Mouse (Mus musculus): ENCODE data around the gene C3ar1.

C3ar1 gene

DNA sequence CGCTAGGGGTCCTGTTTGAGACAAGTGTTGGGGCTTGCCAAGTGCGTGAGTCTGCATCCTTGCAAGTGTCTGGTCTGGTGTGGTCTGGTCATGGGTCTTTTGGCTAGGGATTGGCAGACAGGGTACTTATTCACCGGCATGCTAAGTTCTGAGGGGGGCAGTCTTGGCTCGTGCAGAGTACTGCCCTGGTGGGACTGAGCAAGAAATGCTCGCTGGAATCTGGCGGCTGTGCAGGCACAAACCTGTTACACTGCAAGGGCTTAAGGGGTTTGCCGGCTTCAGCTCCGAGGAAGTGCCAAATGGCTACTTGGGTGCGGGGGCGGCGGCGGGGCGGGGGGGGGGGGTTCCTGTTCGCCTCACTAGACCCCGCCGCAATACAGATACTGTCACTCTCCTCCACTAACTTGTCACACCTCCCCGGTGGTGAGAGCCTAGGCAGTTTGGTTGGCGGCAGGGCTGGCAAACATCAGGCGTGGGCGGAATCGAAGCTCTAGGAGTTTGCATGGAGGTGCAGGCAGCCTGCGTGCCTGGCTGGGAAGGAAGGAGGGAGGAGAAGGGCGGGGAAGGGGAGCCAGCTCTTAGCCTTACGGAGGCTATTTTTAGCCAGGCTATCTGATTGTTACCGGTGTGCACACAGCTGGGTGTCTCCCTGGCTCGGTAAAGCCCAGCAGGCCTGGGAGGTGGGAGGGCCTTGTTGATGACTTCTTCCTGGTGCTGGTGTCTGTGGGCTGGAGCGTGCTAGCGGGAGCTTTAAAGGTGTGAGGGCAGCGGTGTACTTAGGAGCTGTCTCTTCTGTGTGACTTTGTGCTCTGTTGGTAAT, 29.8 kb downstream of the C3ar1 start:
- DNase-seq (ENCODE audit: low spot score in 2 of 2), result peak; percentile 90 to 91

GRCm38 (mm10) chr6:122825166-122825565, 30.8 kb downstream of the C3ar1 start:
- no peak for DNase-seq (ENCODE audit: low spot score in 2 of 2)

DNA sequence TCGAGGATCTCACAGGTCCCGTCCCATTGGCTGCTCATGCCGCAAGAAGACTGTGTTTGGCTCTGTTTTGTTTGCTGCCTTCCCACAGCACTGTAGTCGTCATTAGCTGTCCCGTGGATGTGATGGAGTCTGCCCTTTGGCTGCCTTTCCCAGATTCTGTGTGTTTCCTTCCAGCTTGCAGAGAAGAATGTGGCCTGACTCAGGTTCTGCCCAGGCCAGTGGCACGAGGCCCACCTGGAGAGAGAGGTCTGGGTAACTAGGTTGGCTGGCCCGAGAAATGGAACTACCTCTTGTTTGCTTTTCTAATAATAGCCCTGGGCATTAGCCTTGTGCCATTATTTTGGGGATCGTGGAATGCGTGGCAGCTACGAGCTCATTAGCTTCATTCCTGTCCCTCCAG, 31.9 kb downstream of the C3ar1 start:
- DNase-seq (ENCODE audit: low spot score in 2 of 2), result no peak

DNA sequence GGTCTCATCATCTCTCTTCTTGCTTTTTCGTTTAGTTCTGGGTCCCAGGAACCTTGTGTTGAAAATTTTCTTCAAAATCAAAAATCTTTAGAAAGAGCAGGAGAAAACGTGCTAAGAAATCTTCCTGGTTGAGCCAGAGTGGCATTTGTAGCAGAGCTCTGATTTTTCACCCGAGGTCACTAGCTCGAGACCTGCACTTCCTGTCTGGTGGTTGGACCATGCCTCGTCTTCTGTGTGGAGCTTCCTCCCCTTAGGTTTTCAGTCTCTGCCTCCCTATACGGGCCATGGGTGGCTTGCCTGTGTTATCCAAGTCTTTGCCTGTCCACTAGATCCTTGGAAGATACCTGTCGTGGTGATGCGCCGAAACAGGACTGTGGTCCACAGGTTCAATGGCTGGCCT, 34.1 kb downstream of the C3ar1 start:
- no peak for DNase-seq (ENCODE audit: low spot score in 2 of 2)

DNA sequence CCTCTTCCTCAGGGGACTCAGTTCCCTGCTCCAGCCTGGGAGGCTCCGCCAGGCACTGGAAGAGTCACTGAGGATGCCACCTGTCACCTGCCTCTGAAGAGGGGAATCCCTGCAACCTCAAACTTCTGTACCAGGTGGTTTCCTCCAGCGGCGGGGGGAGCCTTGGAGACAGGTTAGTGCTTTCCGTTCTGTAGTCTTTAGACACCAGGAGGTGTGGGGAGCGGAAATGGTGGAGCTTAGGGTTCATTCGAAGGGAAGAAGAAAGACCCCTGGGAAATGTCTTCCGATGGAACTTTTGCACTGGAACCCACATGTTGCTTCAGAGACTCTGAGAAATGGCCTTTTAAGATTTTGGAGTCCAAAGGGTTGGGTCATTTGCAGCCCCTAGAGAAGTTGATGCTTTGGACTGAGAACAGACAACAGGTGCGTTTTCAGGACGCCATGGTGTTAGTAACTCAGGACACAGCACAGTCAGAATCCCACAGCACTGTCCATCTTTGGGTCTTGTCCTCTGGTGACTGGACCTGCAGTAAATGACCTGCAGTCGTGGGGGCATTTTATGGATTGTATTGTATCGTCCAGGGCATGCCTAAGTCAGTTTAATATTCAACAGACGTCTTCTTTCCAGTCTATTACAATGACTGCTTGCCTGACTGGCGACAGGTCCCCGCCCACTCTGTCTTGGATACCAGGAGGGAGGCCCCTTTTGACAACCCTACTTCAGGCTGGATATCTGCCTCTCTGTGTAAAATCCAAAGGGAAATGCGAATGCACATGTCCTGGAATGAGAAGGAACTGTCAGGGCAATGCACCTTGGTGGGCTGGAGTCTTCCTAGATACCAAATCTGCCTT, 34.9 kb downstream of the C3ar1 start:
- DNase-seq (ENCODE audit: low spot score in 2 of 2), result no peak

DNA sequence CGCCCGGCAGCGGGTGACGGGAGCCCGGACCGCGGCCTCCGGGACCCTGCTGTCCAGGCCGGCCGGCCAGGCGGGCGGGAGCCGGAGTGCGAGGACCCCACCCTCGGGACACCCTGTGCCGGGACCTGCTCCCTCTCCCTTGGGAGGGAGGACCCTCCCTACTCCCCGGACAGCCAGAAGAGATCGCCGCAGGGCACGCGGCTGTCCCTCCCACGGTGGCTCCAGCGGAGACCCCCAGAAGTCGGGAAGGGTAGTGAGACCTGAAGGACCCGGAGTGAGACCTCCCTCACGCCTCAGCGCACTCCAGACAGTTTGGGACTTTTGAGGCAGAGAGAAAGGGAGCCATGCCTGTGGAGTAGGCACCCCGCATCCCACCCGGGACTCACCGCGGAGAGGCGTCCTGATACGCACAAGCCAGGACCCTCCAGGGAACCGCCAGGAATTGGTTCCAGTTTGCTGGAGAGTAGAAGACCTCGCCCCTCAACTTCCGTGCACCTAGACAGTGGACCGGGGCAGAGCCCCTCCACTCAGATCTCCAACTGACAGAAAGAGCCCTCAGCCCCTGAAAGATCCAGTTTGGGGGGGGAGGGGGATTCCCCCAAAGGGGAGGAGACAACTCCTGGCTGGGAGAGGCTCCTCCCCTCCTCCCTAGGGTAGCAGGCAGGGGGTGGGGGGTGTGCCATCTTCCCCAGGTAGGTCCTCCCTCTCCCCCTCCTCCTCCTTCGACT, 35.7 kb downstream of the C3ar1 start:
- DNase-seq (ENCODE audit: low spot score in 2 of 2), result no peak

- peak; percentile 37 to 51 for DNase-seq (ENCODE audit: low spot score in 2 of 2)
Measured at GRCm38 (mm10) chr6:122819306-122820070, 36.5 kb downstream of the C3ar1 start, which contains the start of gene Foxj2. Gene Foxj2, plus strand, starts transcription at chr6:122819914.

- DNase-seq (ENCODE audit: low spot score in 2 of 2), result no peak
Measured at GRCm38 (mm10) chr6:122813640-122814039, 42.3 kb downstream of the C3ar1 start.

GRCm38 (mm10) chr6:122812716-122813115, 43.2 kb downstream of the C3ar1 start:
- DNase-seq (ENCODE audit: low spot score in 2 of 2), result no peak

DNA sequence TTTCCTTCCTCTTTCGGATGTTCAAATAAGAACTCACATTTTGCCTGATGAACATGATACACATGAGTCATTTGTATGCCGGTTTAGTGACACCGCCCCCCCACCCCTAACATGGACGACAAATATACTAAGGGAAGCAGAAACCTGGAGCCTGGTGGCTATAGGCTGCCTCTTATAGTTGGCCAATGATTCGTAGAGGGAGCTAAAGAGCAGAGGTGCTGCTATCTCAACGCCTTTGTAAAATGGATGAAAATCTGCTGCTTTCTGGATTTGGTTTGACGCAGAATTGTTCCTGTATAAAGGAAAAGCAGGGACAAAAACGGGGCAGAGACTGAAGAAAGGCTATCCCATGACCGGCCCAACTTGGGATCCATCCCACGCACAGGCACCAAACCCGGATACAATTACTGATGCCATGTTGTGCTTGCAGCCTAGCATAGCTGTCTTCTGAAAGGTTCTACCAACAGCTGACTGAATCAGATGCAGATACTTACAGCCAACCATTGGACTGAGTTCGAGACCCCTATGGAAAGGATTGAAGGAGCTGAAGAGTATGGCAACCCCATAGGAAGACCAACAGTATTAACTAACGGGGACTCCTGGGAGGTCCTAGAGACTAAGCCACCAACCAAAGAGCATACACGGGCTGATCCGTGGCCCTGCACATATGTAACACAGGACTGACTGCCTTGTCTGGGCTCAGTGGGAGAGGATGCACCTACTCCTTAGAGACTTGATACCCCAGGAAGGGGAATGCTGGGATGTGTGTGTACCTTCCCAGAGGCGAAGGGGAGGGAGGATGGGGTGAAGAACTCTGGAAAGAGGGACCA, 44.0 kb downstream of the C3ar1 start:
- DNase-seq (ENCODE audit: low spot score in 2 of 2), result peak in 1 of 2 experiments; percentile 34

DNA sequence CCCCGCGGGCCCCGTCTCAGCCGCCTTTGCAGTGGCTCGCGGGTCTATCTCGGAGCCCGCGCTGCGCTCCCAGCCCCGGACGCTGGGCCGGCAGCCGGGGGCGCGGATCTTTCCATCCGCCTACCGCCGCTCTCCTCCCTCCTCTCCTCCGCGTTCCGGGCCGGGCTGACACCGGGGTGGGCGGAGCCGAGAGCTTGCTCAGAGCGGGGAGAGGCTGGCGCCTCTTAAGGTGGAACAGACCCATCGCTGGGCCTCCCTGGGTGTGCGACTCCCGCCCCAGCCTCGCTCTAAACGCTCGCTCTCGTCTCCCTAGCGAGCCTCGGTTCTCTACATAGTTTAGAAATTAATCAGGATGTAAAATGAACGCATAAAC, 44.7 kb downstream of the C3ar1 start:
- peak; percentile 90 for DNase-seq (ENCODE audit: low spot score in 2 of 2)

- peak; percentile 97 to 98 for DNase-seq (ENCODE audit: low spot score in 2 of 2)
Measured at GRCm38 (mm10) chr6:122810615-122811279, 45.2 kb downstream of the C3ar1 start.

- DNase-seq (ENCODE audit: low spot score in 2 of 2), result no peak
Measured at GRCm38 (mm10) chr6:122810022-122810614, 45.8 kb downstream of the C3ar1 start.

GRCm38 (mm10) chr6:122804418-122804817, 51.5 kb downstream of the C3ar1 start:
- DNase-seq (ENCODE audit: low spot score in 2 of 2), result peak; percentile 89 to 92

DNA sequence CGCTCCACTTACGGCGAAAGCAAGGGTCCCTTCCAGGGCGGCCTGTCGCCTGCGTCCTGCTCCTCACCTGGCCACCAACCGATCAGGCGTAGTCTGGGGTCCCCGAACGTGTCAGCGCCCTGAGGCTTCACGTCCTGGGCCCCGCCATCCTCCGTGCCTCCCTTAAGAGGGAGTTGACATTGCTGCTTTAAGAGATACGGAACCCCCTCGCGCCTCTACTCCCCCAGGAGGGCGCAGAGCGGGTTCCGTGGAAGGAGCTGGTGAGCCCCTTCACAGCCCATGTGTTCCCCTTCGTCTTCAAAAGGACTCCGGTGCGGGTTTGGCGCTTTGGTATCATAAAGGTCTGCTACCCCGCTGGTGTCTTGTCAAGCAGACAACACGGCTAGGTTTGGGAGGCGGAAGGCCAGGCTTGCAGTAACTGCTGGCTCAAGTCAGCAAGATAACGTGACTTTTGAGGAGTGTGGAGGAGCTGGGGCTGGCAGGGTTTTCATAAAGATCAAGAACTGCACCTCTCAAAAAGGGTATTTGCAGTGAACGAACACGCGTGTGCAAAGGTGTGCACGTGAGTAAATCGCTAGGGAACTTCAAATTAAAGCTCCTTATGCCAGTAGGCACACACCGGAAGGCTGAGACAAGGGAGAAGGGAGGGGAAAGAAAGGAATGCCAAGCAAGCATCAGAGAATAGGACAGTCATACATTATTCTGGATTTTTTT, 54.0 kb downstream of the C3ar1 start:
- DNase-seq (ENCODE audit: low spot score in 2 of 2), result peak; percentile 57 to 63

GRCm38 (mm10) chr6:122801301-122801800, 54.6 kb downstream of the C3ar1 start, which contains the start of gene Slc2a3:
Gene Slc2a3, minus strand, starts transcription at chr6:122801640.
- peak in 1 of 2 experiments; percentile 56 for DNase-seq (ENCODE audit: low spot score in 2 of 2)

DNA sequence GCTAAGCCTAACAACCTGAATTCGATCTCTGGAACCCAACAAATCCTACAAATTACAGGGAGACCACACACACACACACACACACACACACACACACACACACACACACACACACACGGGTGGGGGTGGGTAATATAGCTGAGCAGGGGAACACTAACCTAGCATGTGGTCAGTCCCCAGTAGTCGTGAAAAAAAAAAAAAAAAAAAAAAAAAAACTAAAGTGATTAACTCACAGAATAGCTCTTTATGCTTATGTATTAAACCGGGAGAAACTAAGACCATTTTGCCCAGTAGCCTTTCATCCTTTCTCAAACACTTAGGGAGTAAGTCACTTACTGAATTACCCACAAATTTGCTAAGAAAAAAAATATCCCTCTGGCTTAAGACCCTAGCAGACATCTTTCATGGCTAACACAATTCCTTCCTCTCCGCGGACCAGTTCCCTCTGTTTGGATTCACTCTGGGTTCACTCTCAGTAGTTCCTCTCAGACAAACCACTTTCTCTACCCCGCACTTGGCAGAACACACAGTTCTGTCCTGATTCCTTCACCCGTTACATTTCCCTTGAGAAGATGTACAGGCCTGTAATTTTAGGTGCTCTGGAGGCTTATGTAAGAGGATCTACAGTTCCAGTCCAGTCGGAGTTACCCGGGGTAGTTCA, 55.2 kb downstream of the C3ar1 start:
- peak; percentile 59 to 69 for DNase-seq (ENCODE audit: low spot score in 2 of 2)
